Mouse (Mus musculus): ENCODE measurements around the gene Hebp2. TPM values are rescaled to one million over a fixed set of nuclear protein-coding genes. Genes with fewer than 3 reads are reported as not detected.

Hebp2 gene
- polyA plus RNA-seq, 1 experiment from 2014 or later: 4.0 TPM

DNA sequence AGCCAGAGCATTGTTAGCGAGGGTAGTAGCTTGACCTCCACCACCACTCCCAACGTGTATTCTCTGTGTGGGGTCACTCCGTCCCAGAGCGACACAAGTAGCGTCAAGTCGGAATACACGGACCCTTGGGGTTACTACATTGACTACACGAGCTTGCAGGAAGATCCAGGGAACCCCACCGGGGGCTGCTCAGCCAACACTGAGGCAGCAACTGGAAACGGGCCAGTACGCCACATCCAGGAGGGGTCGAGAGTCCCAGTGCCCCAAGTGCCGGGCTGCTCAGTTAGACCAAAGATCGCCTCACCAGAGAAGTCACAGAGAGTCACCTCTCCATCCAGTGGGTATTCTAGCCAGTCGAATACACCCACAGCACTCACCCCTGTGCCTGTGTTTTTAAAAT lies 20.6 kb downstream of the Hebp2 start:
- Histone ChIP-seq H3K36me3 (ENCODE audit: control insufficient read depth, insufficient read depth) (peaks cover 38% of the 10 kb centered on the region), H3K4me2 (replicated peaks; ENCODE audit: low read depth) (no peak overlapping the region), H3K4me1 (replicated peaks; ENCODE audit: control insufficient read depth, insufficient read depth, low read length) (no peaks in the 10 kb centered on the region), H3K4me3 (ENCODE audit: low read depth, low read length) (no peak overlapping the region), H3K9me3 (ENCODE audit: control insufficient read depth) (no peaks in the 10 kb centered on the region), H3K9ac (ENCODE audit: low read depth, low read length) (no peak overlapping the region), H3K27ac (ENCODE audit: low read depth, low read length) (no peak overlapping the region), H3K27me3 (replicated peaks; ENCODE audit: control insufficient read depth, insufficient read depth, low read length) (no peaks in the 10 kb centered on the region)
- 92% methylated on average over 15 of the region's 15 CpGs for WGBS
- no peak for ATAC-seq
- no peak for TF ChIP-seq CTCF (IDR thresholded peaks at IDR 0.05; ENCODE audit: low read depth)

DNA sequence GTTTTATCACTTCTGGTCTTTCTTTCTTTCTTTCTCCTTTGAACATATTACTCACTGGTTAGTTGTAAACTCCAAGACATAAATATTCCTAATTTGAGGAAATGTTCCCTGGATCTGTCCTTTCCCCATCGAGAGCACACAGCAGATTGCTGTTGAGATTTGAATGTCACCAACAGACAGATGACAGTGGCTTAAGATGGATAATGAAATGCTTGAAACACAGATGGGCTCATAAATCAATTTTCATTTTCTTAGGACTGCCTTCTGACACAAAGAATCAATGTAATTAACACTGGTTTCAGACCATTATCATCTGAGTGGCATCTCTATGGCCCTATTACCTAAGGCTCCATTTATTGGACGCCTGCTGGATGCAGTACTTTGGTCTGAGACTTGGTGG lies 23.3 kb downstream of the Hebp2 start:
- H3K4me1 ChIP-seq (replicated peaks; ENCODE audit: control insufficient read depth, insufficient read depth, low read length): no peaks in the 10 kb centered on the region
- ATAC-seq: no peak
- no peak overlapping the region for H3K4me2 ChIP-seq (replicated peaks; ENCODE audit: low read depth)
- no peak for TF ChIP-seq CTCF (IDR thresholded peaks at IDR 0.05; ENCODE audit: low read depth)
- no peak overlapping the region for H3K4me3 ChIP-seq (ENCODE audit: low read depth, low read length)
- H3K9ac ChIP-seq (ENCODE audit: low read depth, low read length): no peak overlapping the region
- WGBS: 70% methylated on average over 2 of the region's 2 CpGs
- no peaks in the 10 kb centered on the region for H3K9me3 ChIP-seq (ENCODE audit: control insufficient read depth)
- H3K27me3 ChIP-seq (replicated peaks; ENCODE audit: control insufficient read depth, insufficient read depth, low read length): no peaks in the 10 kb centered on the region
- H3K27ac ChIP-seq (ENCODE audit: low read depth, low read length): no peak overlapping the region
- peaks cover 37% of the 10 kb centered on the region for H3K36me3 ChIP-seq (ENCODE audit: control insufficient read depth, insufficient read depth)

DNA sequence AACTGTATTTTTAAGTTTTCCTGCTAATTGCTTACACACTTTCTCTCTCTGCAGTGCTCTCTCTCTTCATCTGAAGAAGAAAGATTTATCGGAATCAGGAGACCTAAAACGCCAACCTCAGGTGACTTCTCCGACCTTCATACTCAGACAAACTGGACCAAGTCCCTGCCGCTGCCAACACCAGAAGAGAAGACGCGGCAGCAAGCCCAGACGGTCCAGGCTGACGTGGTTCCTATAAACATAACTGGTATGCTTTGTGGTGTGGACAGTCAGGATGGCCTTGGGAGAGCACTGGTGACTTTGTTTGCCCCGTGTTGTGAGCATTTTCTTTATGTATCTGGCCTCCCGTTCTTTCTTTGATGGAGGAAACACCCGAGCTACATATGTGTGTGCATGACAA lies 34.4 kb downstream of the Hebp2 start:
- Histone ChIP-seq H3K27ac (ENCODE audit: low read depth, low read length) (no peak overlapping the region), H3K9me3 (ENCODE audit: control insufficient read depth) (no peaks in the 10 kb centered on the region)

GRCm38 (mm10) chr10:18510663-18511062 lies 35.2 kb downstream of the Hebp2 start:
- WGBS: 66% methylated on average over 3 of the region's 3 CpGs
- H3K27me3 ChIP-seq (replicated peaks; ENCODE audit: control insufficient read depth, insufficient read depth, low read length): no peaks in the 10 kb centered on the region
- H3K4me2 ChIP-seq (replicated peaks; ENCODE audit: low read depth): no peak overlapping the region

More for the DNA sequence above, 34.4 kb downstream of the Hebp2 start:
- H3K4me2 ChIP-seq (replicated peaks; ENCODE audit: low read depth): no peak overlapping the region
- no peak overlapping the region for H3K4me3 ChIP-seq (ENCODE audit: low read depth, low read length)
- H3K27me3 ChIP-seq (replicated peaks; ENCODE audit: control insufficient read depth, insufficient read depth, low read length): no peaks in the 10 kb centered on the region
- TF ChIP-seq CTCF (IDR thresholded peaks at IDR 0.05; ENCODE audit: low read depth): no peak
- peaks cover 14% of the 10 kb centered on the region for H3K36me3 ChIP-seq (ENCODE audit: control insufficient read depth, insufficient read depth)
- H3K4me1 ChIP-seq (replicated peaks; ENCODE audit: control insufficient read depth, insufficient read depth, low read length): 0 out of 2 replicates have a peak, but pooled peaks cover 3% of the 10 kb centered on the region
- H3K9ac ChIP-seq (ENCODE audit: low read depth, low read length): no peak overlapping the region
- no peak for ATAC-seq
- WGBS: 85% methylated on average over 11 of the region's 11 CpGs

DNA sequence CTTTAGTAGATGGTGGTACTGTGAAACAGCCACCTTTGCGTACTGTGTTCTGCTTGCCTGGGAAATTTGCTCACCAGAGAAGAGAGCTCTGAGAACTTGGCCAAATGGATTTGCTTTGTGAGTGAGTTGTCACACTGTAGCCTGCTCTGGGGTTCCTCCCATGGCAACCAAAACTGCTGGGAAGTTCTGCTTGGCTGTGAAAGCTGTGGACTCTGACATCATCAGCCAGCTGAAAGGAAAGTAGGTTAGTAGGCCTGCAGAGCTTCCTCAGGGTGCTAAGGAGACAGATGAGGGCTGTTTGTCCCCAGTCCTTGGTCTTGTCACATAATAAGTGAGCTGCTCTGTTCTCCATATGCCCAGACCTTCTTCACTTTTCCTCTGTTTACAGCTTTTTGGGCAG lies 37.3 kb downstream of the Hebp2 start:
- no peak for TF ChIP-seq CTCF (IDR thresholded peaks at IDR 0.05; ENCODE audit: low read depth)

More at GRCm38 (mm10) chr10:18510663-18511062, 35.2 kb downstream of the Hebp2 start:
- no peak overlapping the region for H3K9ac ChIP-seq (ENCODE audit: low read depth, low read length)
- no peak overlapping the region for H3K27ac ChIP-seq (ENCODE audit: low read depth, low read length)
- 0 out of 2 replicates have a peak, but pooled peaks cover 5% of the 10 kb centered on the region for H3K4me1 ChIP-seq (replicated peaks; ENCODE audit: control insufficient read depth, insufficient read depth, low read length)
- H3K9me3 ChIP-seq (ENCODE audit: control insufficient read depth): no peaks in the 10 kb centered on the region
- H3K4me3 ChIP-seq (ENCODE audit: low read depth, low read length): no peak overlapping the region
- H3K36me3 ChIP-seq (ENCODE audit: control insufficient read depth, insufficient read depth): peaks cover 11% of the 10 kb centered on the region
- ATAC-seq: no peak
- TF ChIP-seq CTCF (IDR thresholded peaks at IDR 0.05; ENCODE audit: low read depth): no peak

GRCm38 (mm10) chr10:18507869-18508473 lies 37.9 kb downstream of the Hebp2 start:
- Histone ChIP-seq H3K36me3 (ENCODE audit: control insufficient read depth, insufficient read depth) (peaks cover 9% of the 10 kb centered on the region), H3K9ac (ENCODE audit: low read depth, low read length) (no peak overlapping the region), H3K4me1 (replicated peaks; ENCODE audit: control insufficient read depth, insufficient read depth, low read length) (0 out of 2 replicates have a peak, but pooled peaks cover 5% of the 10 kb centered on the region), H3K27me3 (replicated peaks; ENCODE audit: control insufficient read depth, insufficient read depth, low read length) (no peaks in the 10 kb centered on the region), H3K4me3 (ENCODE audit: low read depth, low read length) (no peak overlapping the region), H3K27ac (ENCODE audit: low read depth, low read length) (peak overlapping the region; percentile 60), H3K9me3 (ENCODE audit: control insufficient read depth) (no peaks in the 10 kb centered on the region), H3K4me2 (replicated peaks; ENCODE audit: low read depth) (no peak overlapping the region)
- peak; percentile 85 for ATAC-seq
- TF ChIP-seq CTCF (IDR thresholded peaks at IDR 0.05; ENCODE audit: low read depth): no peak
- WGBS: 40% methylated on average over 2 of the region's 2 CpGs

More for the DNA sequence above, 37.3 kb downstream of the Hebp2 start:
- Histone ChIP-seq H3K36me3 (ENCODE audit: control insufficient read depth, insufficient read depth) (peaks cover 14% of the 10 kb centered on the region), H3K27me3 (replicated peaks; ENCODE audit: control insufficient read depth, insufficient read depth, low read length) (no peaks in the 10 kb centered on the region), H3K4me2 (replicated peaks; ENCODE audit: low read depth) (no peak overlapping the region), H3K4me1 (replicated peaks; ENCODE audit: control insufficient read depth, insufficient read depth, low read length) (0 out of 2 replicates have a peak, but pooled peaks cover 5% of the 10 kb centered on the region), H3K27ac (ENCODE audit: low read depth, low read length) (peak overlapping the region; percentile 60), H3K9me3 (ENCODE audit: control insufficient read depth) (no peaks in the 10 kb centered on the region), H3K4me3 (ENCODE audit: low read depth, low read length) (no peak overlapping the region), H3K9ac (ENCODE audit: low read depth, low read length) (no peak overlapping the region)
- 0 out of 2 replicates have a peak, but pooled peaks have one; percentile 19 for ATAC-seq
- 48% methylated on average over 1 of the region's 1 CpGs for WGBS
